Mouse (Mus musculus) testis, adult 2 months (tissue): ENCODE results near the gene Oas2.

ENCODE experiments used
- CTCF ChIP-seq: fragments of 200-500 bp; IDR thresholded peaks from 2 replicates; pipeline ENCODE4 v1.5.1; 2012; ENCODE audit warnings: low read depth, mild to moderate bottlenecking, inconsistent platforms, low read length, moderate library complexity; ENCODE audit not compliant: control insufficient read depth, insufficient read depth, insufficient replicate concordance
- POLR2A ChIP-seq: fragments of 200-500 bp; IDR thresholded peaks from 2 replicates; pipeline ENCODE4 v1.6.1; 2012; ENCODE audit warnings: low read depth, mild to moderate bottlenecking, inconsistent platforms, low read length, moderate library complexity; ENCODE audit not compliant: control insufficient read depth

DNA sequence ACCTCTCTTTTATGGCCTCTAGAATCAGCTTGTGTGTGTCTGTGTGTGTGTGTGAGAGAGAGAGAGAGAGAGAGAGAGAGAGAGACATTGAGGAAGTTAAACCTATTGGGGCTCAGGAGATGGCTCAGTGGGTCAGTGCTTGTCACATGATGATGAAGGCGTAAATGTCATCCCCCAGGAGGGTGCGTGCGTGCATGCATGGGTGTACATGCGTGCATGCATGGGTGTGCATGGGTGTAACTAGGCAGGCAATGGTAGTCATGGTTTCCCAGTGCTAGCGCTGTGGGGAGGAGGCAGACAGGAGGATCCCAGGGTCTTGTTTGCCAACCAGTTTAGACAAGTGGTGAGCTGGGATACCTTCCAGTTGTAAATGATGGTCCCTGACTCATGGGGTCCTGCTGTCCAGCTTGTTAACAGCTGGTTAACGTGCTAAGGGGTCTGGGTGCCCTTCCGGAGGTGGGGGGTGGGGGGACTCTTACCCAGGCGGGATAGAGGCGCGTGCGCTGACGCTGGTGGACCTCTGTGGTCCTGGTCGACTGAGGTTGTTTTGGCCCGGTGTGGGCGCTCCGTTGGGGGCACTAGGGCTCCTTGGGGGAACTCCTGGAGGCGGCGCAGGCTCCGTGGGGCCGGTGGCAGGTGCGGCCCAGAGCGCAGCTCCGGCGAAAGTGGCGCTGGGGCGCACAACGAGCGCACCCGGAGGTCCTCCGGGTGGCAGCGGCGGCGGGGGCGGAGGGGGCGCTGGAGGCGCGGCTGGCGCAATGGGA lies 55.5 kb downstream of the Oas2 start:
- TF ChIP-seq CTCF (no peak), POLR2A (no peak)
